Mouse (Mus musculus) liver, embryonic 14.5 days (tissue): ENCODE results near the gene Nup153.

Source experiments
- CTCF ChIP-seq: IDR thresholded peaks from 2 replicates; pipeline ENCODE4 v1.5.1; 2016; ENCODE audit warnings: antibody characterized with exemption, low read depth, control low read depth
- EP300 ChIP-seq: IDR thresholded peaks from 2 replicates; pipeline ENCODE4 v1.6.1; 2016; ENCODE audit warnings: antibody characterized with exemption, low read depth

GRCm38 (mm10) chr13:46737482-46737881, 9.7 kb upstream of the Nup153 start:
- TF ChIP-seq CTCF (no peak), EP300 (no peak)
